12 mouse cellular contexts compared by ENCODE assay signal in genomic region chr12:29134326-29134725, GRCm38 (mm10).
"Had no signal": no experiment of that assay in that cellular context is flagged by ENCODE, and none has a peak within 500 bp of the region (broad histone marks: within the 10 kb centered on the region; RNA-seq: fewer than 3 reads in every experiment).

No protein-coding gene starts in this region.

- DNase-seq: retina, postnatal 1 day; right cerebral cortex, adult 18-20 months; right cerebral cortex, postnatal 14 days; right cerebral cortex, postnatal 25 days; right cerebral cortex, postnatal 4 days; spleen, adult 18-20 months; thymus, adult 18-20 months; thymus, adult 2 months; thymus, postnatal 14 days; thymus, postnatal 25 days; thymus, postnatal 36 days; thymus, postnatal 4 days had no signal
